Mouse (Mus musculus) heart, embryonic 11.5 days (tissue): Measurements from ENCODE around the gene Tmsb10. TPM values are rescaled to one million over a fixed set of nuclear protein-coding genes. Genes with fewer than 3 reads are reported as not detected.

Source experiments
- ATAC-seq: fragments of 200-750 bp; cut with Nextera tagmentation; replicated peaks from 2 replicates; pipeline ENCODE4 v1.8.0; 2017; ENCODE audit warnings: moderate library complexity; ENCODE audit not compliant: insufficient number of reproducible peaks, low FRiP score, low TSS enrichment
- H3K27ac ChIP-seq: fragments of 300-500 bp; sonication (generic); 2 replicates; pipeline ENCODE4 v1.5.1; 2014; ENCODE audit warnings: mild to moderate bottlenecking, low read depth, low read length
- H3K27me3 ChIP-seq: fragments of 300-500 bp; sonication (generic); 2 replicates; pipeline ENCODE4 v1.6.1; 2014; ENCODE audit warnings: mild to moderate bottlenecking, low read length, mixed read lengths; ENCODE audit not compliant: control insufficient read depth, insufficient read depth
- H3K36me3 ChIP-seq: fragments of 300-500 bp; sonication (generic); 2 replicates; pipeline ENCODE4 v1.6.1; 2014; ENCODE audit warnings: mild to moderate bottlenecking, low read length, moderate library complexity, mixed read lengths; ENCODE audit not compliant: control insufficient read depth, insufficient read depth
- H3K4me1 ChIP-seq: fragments of 300-500 bp; sonication (generic); 2 replicates; pipeline ENCODE4 v1.6.1; 2014; ENCODE audit warnings: low read length; ENCODE audit not compliant: control insufficient read depth, insufficient read depth
- H3K4me2 ChIP-seq: fragments of 300-500 bp; sonication (generic); 2 replicates; pipeline ENCODE4 v1.6.1; 2014; ENCODE audit warnings: mild to moderate bottlenecking, moderate library complexity
- H3K4me3 ChIP-seq: fragments of 300-500 bp; sonication (generic); 2 replicates; pipeline ENCODE4 v1.5.1; 2014; ENCODE audit warnings: low read depth, low read length
- H3K9ac ChIP-seq: fragments of 300-500 bp; sonication (generic); 2 replicates; pipeline ENCODE4 v1.6.1; 2014; ENCODE audit warnings: mild to moderate bottlenecking, low read depth, low read length, moderate library complexity
- H3K9me3 ChIP-seq: fragments of 300-500 bp; sonication (generic); replicated peaks from 2 replicates; pipeline ENCODE4 v1.6.1; 2016; ENCODE audit warnings: low read length; ENCODE audit not compliant: control insufficient read depth
- WGBS: fragments of 180-500 bp; shearing (Covaris S2); extraction: QIAGEN DNeasy Blood & Tissue Kit; methylation state at CpG from one replicate; pipeline ENCODE4 v1.1.7; 2014; ENCODE audit not compliant: insufficient replicate concordance; 5-methylcytosine and 5-hydroxymethylcytosine counted together
- polyA plus RNA-seq: library from polyadenylated mRNA; unstranded; fragments of >200 nt; fragmentation: Nextera tagmentation; extraction: Ambion mirVana; gene quantifications from 2 replicates; pipeline ENCODE4 v1.2.1, GENCODE M21; 2014

Gene Tmsb10
- polyA plus RNA-seq, 1 experiment from 2014 or later: 2,031 TPM

DNA sequence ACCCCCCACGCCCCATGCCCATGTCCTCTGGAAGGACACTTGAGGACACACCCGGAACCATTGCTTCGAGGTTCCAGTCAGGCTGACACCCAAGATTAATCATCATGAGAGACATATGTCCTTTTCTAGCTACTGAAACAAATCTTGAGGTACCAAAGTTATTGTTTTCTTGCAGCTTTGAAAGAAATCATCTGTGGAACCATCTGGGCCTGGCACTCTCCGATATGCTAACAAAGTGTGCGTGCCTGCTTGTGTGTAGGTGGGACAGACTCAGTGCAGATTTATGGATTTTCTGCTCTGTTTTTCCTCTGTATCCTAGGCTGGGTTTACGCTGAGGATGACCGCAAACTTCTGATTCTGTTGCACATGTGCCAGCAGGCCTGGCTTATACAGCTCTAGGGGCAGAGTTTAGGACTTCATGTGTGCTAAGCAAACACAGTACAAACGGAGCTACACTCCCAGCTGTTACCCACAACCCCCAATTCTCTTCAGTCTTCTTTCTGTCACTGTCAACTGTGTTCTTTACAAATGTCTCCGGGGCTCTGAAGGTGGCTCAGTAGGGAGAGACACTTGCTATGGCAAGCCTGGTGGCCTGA lies 9.3 kb downstream of the Tmsb10 start:
- 81% methylated on average over 9 of the region's 9 CpGs for whole genome bisulfite sequencing

DNA sequence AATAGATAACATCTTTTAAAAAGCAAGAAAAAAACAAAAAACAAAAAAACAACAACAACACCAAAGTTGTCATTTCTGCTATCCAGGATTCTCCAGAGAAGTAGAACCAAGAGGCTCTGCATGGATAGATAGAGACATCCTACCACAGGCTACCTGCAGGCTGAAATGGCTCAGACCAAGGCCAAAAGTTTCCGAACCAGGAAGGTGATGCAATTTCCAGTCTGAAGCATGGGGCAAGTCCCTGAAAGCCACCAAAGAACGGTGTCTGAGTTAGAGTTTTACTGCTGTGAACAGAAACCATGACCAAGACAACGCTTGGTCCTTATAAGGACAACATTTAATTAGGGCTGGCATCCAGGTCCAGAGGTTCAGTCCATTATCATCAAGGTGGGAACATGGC lies 10.2 kb downstream of the Tmsb10 start:
- Histone ChIP-seq H3K36me3 (no peaks in the 10 kb centered on the region), H3K9ac (no peak overlapping the region), H3K27me3 (no peaks in the 10 kb centered on the region), H3K9me3 (peaks cover 3% of the 10 kb centered on the region; the same call in 1 of the 2 replicates), H3K4me1 (no peaks in the 10 kb centered on the region), H3K4me3 (no peak overlapping the region), H3K4me2 (no peak overlapping the region), H3K27ac (no peak overlapping the region)
- WGBS: 85% methylated on average over 3 of the region's 3 CpGs
- no peak for ATAC-seq

More for the DNA sequence above, 9.3 kb downstream of the Tmsb10 start:
- Histone ChIP-seq H3K27me3 (no peaks in the 10 kb centered on the region), H3K4me2 (no peak overlapping the region), H3K9me3 (peaks cover 3% of the 10 kb centered on the region; the same call in 1 of the 2 replicates), H3K27ac (no peak overlapping the region), H3K9ac (no peak overlapping the region), H3K36me3 (no peaks in the 10 kb centered on the region), H3K4me3 (no peak overlapping the region), H3K4me1 (no peaks in the 10 kb centered on the region)
- ATAC-seq: no peak

DNA sequence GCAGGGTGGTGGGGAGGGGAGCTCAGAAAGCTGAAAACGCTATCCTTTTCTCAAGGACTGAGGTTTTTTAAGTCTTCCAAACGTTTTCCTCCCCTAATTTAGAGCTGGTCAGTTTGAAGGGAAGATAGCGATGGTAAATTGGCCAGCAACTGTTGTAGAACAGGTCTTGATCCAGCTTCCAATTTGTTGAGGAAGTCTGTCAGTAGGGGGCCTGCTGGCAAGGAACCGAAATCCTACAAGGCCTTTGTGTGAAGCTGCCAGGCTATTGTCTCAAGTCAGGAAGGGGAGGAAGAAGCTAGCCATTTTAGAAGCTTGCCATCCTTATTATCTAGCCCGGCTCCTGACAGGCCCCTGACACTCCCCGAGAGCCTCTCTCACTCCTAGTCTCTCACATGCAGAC lies 10.6 kb downstream of the Tmsb10 start:
- WGBS: 52% methylated on average over 6 of the region's 6 CpGs
- ATAC-seq: no peak
- Histone ChIP-seq H3K4me3 (no peak overlapping the region), H3K36me3 (no peaks in the 10 kb centered on the region), H3K27ac (no peak overlapping the region), H3K9me3 (peaks cover 3% of the 10 kb centered on the region; the same call in 1 of the 2 replicates), H3K4me2 (no peak overlapping the region), H3K4me1 (no peaks in the 10 kb centered on the region), H3K9ac (no peak overlapping the region), H3K27me3 (no peaks in the 10 kb centered on the region)

DNA sequence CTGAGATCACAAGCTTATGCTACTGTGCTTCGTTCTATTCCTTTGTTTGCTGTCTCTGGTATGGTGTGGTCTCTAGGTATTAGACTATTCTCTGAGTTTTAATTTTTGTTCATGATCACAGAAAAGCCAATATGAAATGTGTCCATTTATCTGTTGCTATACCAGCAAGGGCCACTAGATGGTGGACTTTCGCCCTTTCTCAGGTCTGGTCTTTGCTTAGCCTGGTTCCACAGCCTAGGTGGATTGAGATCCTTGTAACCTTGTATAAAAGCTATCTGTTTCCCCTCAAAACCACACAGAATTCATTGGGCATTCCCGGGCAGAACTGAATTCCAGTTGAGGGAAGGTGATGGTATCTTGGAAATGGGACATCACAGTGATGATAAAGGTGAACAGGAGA lies 18.1 kb downstream of the Tmsb10 start:
- H3K4me3 ChIP-seq: no peak overlapping the region
- WGBS: 4% methylated on average over 3 of the region's 3 CpGs
- no peaks in the 10 kb centered on the region for H3K27me3 ChIP-seq
- no peak overlapping the region for H3K9ac ChIP-seq
- no peak for ATAC-seq
- H3K9me3 ChIP-seq: no peaks in the 10 kb centered on the region
- H3K27ac ChIP-seq: no peak overlapping the region
- no peaks in the 10 kb centered on the region for H3K36me3 ChIP-seq
- no peak overlapping the region for H3K4me2 ChIP-seq
- H3K4me1 ChIP-seq: no peaks in the 10 kb centered on the region

DNA sequence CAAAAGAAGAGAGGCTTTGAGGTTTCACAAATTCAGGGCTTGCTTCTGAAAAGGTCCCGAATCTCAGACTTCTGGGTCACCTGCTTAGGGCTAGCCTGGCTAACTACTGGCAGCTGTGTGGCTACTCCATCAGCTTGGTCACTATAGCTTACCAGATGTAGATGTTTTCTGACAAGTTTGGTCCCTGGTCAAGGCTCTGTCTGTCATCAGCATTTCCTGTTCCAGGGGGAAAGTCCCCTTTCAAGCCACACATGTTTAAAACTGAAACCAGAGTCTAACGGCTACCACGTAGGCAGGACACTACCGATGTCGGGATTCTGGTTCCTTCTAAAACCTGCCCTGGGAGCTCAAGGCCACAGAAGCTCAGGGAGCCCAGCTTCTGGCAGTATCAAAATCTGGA lies 20.7 kb downstream of the Tmsb10 start:
- no peak for ATAC-seq
- Histone ChIP-seq H3K27me3 (no peaks in the 10 kb centered on the region), H3K9me3 (no peaks in the 10 kb centered on the region; the same call in 1 of the 2 replicates), H3K9ac (no peak overlapping the region), H3K27ac (no peak overlapping the region), H3K4me3 (no peak overlapping the region), H3K36me3 (no peaks in the 10 kb centered on the region), H3K4me2 (no peak overlapping the region), H3K4me1 (no peaks in the 10 kb centered on the region)
- WGBS: 60% methylated on average over 5 of the region's 5 CpGs

DNA sequence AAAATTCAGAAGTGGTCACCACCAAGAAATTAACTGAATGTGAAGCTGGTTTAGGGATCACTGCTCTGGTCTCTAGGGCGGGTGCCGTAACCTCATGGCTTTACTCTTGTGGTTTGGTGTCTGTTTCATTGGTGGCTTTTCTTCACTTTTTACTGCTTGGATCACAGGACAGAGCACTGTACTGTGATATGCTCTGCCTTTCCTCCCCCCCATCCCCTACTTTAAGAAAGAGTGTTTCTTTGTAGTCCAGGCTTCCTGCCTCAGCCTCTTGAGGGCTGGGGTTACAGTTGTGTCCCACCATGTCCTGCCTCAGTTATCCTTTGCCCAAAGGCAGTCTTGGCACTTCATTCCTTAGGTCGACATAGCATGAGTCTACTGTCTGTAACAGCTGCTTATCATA lies 21.1 kb downstream of the Tmsb10 start:
- H3K4me1 ChIP-seq: no peaks in the 10 kb centered on the region
- H3K27ac ChIP-seq: no peak overlapping the region
- H3K36me3 ChIP-seq: no peaks in the 10 kb centered on the region
- no peaks in the 10 kb centered on the region for H3K27me3 ChIP-seq
- no peak overlapping the region for H3K9ac ChIP-seq
- no peak overlapping the region for H3K4me2 ChIP-seq
- no peak for ATAC-seq
- H3K9me3 ChIP-seq: no peaks in the 10 kb centered on the region; the same call in 1 of the 2 replicates
- no peak overlapping the region for H3K4me3 ChIP-seq
- WGBS: 66% methylated on average over 3 of the region's 3 CpGs

DNA sequence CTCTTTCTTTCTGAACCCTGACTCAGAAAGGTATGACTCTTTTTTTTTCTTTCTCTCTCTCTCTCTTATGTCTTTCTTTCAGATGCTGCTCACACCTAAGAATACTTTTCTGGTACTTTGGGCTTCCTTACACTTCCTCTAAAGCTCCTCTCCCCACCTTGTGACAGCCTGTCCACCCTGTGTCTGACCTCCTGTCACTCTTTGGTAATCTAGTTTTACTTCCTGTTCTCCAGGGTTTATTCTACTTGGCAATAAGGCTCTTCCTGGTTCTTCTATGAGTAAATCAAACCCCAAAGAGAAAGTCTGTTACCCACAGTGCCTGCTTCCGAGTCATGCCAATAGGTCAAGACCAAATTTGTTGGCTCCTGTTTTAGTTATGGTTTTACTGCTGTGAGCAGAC lies 25.6 kb downstream of the Tmsb10 start:
- no peaks in the 10 kb centered on the region for H3K4me1 ChIP-seq
- no peak overlapping the region for H3K27ac ChIP-seq
- no peak overlapping the region for H3K4me2 ChIP-seq
- no peak overlapping the region for H3K9ac ChIP-seq
- no peak overlapping the region for H3K4me3 ChIP-seq
- 71% methylated on average over 1 of the region's 1 CpGs for WGBS
- ATAC-seq: no peak
- no peaks in the 10 kb centered on the region for H3K36me3 ChIP-seq
- H3K27me3 ChIP-seq: no peaks in the 10 kb centered on the region
- no peaks in the 10 kb centered on the region; the same call in 1 of the 2 replicates for H3K9me3 ChIP-seq

DNA sequence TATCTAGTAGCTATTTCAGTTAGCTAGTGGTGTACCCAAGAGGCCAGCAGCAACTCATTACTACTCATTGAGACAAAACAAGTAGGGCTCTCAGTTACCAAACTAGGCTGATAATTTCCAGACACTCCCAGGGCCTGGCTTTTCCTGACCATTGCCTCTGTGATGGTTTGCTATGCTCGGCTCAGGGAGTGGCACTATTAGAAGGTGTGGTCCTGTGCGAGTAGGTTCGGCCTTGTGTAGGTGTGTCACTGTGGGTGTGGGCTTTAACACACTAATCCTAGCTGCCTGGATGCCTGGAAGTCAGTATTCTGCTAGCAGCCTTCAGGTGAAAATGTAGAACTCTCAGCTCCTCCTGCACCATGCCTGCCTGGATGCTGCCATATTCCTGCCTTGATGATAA lies 27.0 kb downstream of the Tmsb10 start:
- H3K4me3 ChIP-seq: no peak overlapping the region
- H3K9ac ChIP-seq: no peak overlapping the region
- H3K27ac ChIP-seq: no peak overlapping the region
- 0 out of 2 replicates have a peak, but pooled peaks cover 6% of the 10 kb centered on the region for H3K4me1 ChIP-seq
- H3K4me2 ChIP-seq: no peak overlapping the region
- no peaks in the 10 kb centered on the region; the same call in 1 of the 2 replicates for H3K9me3 ChIP-seq
- H3K36me3 ChIP-seq: no peaks in the 10 kb centered on the region
- WGBS: 76% methylated on average over 3 of the region's 3 CpGs
- H3K27me3 ChIP-seq: no peaks in the 10 kb centered on the region
- no peak for ATAC-seq

DNA sequence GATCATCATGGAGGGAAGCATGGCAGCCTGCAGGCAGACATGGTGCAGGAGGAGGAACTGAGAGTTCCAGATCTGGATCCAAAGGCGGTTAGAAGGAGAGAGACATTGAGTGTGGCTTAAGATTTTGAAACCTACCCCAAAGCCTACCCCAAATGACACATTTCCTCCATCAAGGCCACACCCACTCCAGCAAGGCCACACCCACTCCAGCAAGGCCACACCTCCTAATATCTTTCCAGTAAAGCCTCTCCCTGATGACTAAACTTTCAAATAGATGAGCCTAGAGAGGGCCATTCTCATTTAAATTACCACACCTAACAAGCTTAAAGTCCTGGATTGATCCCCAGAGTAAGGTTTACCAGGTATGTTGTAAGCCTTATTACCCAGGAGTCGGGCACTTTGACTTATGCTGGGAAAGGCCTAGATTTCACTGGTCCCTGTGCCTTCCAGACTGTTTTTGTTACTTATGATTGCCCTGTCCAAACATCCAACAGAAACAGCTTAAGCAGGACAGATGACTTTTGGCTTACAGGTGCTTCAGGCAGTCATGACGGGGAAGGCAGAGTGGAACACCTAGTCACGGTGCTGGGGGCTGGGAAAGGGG lies 28.7 kb downstream of the Tmsb10 start:
- no peak overlapping the region for H3K4me2 ChIP-seq
- no peak for ATAC-seq
- H3K27me3 ChIP-seq: no peaks in the 10 kb centered on the region
- H3K27ac ChIP-seq: no peak overlapping the region
- no peaks in the 10 kb centered on the region; the same call in 1 of the 2 replicates for H3K9me3 ChIP-seq
- 89% methylated on average over 4 of the region's 4 CpGs for WGBS
- H3K4me1 ChIP-seq: 0 out of 2 replicates have a peak, but pooled peaks cover 6% of the 10 kb centered on the region
- no peaks in the 10 kb centered on the region for H3K36me3 ChIP-seq
- H3K4me3 ChIP-seq: no peak overlapping the region
- H3K9ac ChIP-seq: no peak overlapping the region
